Mouse (Mus musculus) bone marrow macrophage, adult 2 months (primary cell): ENCODE measurements at regions not wholly inside any gene's neighbourhood (a gene's known extent, or its start where the extent isn't known, plus 50 kb on each side); places are given as distances from the start of the nearest gene placed in this dataset.

Source experiments
- H3K27ac ChIP-seq: 2 replicates; pipeline ENCODE4 v1.5.1; 2012; ENCODE audit warnings: low read depth, low read length; ENCODE audit not compliant: insufficient read depth
- H3K4me1 ChIP-seq: 2 replicates; pipeline ENCODE4 v1.6.1; 2012; ENCODE audit warnings: low read length; ENCODE audit not compliant: control insufficient read depth, insufficient read depth
- H3K4me3 ChIP-seq: 2 replicates; pipeline ENCODE4 v1.5.1; 2012; ENCODE audit warnings: mild to moderate bottlenecking, low read length, moderate library complexity; ENCODE audit not compliant: insufficient read depth
- CTCF ChIP-seq: IDR thresholded peaks from 2 replicates; pipeline ENCODE4 v1.5.1; 2012; ENCODE audit warnings: low read depth, mild to moderate bottlenecking, low read length, moderate library complexity
- POLR2A ChIP-seq: IDR thresholded peaks from 2 replicates; pipeline ENCODE4 v1.6.1; 2012; ENCODE audit warnings: mild to moderate bottlenecking, low read depth, low read length, borderline replicate concordance

GRCm38 (mm10) chr14:120146312-120146711, 104.1 kb upstream of the Oxgr1 start:
- TF ChIP-seq CTCF (no peak), POLR2A (no peak)
- no peak overlapping the region for H3K4me3 ChIP-seq
- H3K4me1 ChIP-seq: no peaks in the 10 kb centered on the region
- H3K27ac ChIP-seq: no peak overlapping the region

- H3K4me3 ChIP-seq: no peak overlapping the region
- H3K27ac ChIP-seq: no peak overlapping the region
- H3K4me1 ChIP-seq: no peaks in the 10 kb centered on the region
- no peak for TF ChIP-seq CTCF
These were observed 104.9 kb upstream of the Oxgr1 start for GRCm38 (mm10) chr14:120146908-120147770.

- H3K27ac ChIP-seq: no peak overlapping the region
- H3K4me1 ChIP-seq: no peaks in the 10 kb centered on the region
- no peak for TF ChIP-seq POLR2A
- no peak for TF ChIP-seq CTCF
- no peak overlapping the region for H3K4me3 ChIP-seq
These were observed 106.6 kb upstream of the Oxgr1 start for GRCm38 (mm10) chr14:120148803-120149202.

GRCm38 (mm10) chr14:120149341-120149741, 107.1 kb upstream of the Oxgr1 start:
- H3K4me3 ChIP-seq: no peak overlapping the region
- TF ChIP-seq CTCF: no peak
- no peak for TF ChIP-seq POLR2A
- H3K4me1 ChIP-seq: no peaks in the 10 kb centered on the region
- no peak overlapping the region for H3K27ac ChIP-seq

- no peak for TF ChIP-seq CTCF
- TF ChIP-seq POLR2A: no peak
- Histone ChIP-seq H3K4me3 (no peak overlapping the region), H3K4me1 (no peaks in the 10 kb centered on the region), H3K27ac (no peak overlapping the region)
These were observed 108.4 kb upstream of the Oxgr1 start for GRCm38 (mm10) chr14:120150589-120150988.

GRCm38 (mm10) chr14:120154413-120154812, 112.2 kb upstream of the Oxgr1 start:
- H3K4me1 ChIP-seq: no peaks in the 10 kb centered on the region
- TF ChIP-seq CTCF (no peak), POLR2A (no peak)
- H3K4me3 ChIP-seq: no peak overlapping the region
- H3K27ac ChIP-seq: no peak overlapping the region

GRCm38 (mm10) chr14:120164184-120164583, 111.3 kb upstream of the Mbnl2 start:
- H3K27ac ChIP-seq: no peak overlapping the region
- no peak overlapping the region for H3K4me3 ChIP-seq
- no peaks in the 10 kb centered on the region for H3K4me1 ChIP-seq
- no peak for TF ChIP-seq CTCF
- no peak for TF ChIP-seq POLR2A

- no peak overlapping the region for H3K27ac ChIP-seq
- H3K4me3 ChIP-seq: no peak overlapping the region
- H3K4me1 ChIP-seq: no peaks in the 10 kb centered on the region
- no peak for TF ChIP-seq POLR2A
These were observed 109.9 kb upstream of the Mbnl2 start for GRCm38 (mm10) chr14:120165496-120166045.

GRCm38 (mm10) chr14:120170733-120171132, 104.7 kb upstream of the Mbnl2 start:
- Histone ChIP-seq H3K4me3 (no peak overlapping the region), H3K27ac (no peak overlapping the region), H3K4me1 (peaks cover 3% of the 10 kb centered on the region; the same call in 1 of the 2 replicates)
- TF ChIP-seq CTCF: no peak
- no peak for TF ChIP-seq POLR2A

- no peak for TF ChIP-seq CTCF
- TF ChIP-seq POLR2A: no peak
- Histone ChIP-seq H3K4me1 (peaks cover 3% of the 10 kb centered on the region; the same call in 1 of the 2 replicates), H3K27ac (peak overlapping the region; percentile 42), H3K4me3 (no peak overlapping the region)
These were observed 103.4 kb upstream of the Mbnl2 start for GRCm38 (mm10) chr14:120172058-120172457.
